Mouse (Mus musculus) erythroblast, embryonic 14.5 days (primary cell): Measurements from ENCODE around the gene Tab2. TPM values are rescaled to one million over a fixed set of nuclear protein-coding genes. Genes with fewer than 3 reads are reported as not detected.
A peak's percentile ranks its signal among the peaks of the same experiment; 100 is the strongest.

ENCODE experiments used
- H3K27me3 ChIP-seq: 2 replicates; pipeline ENCODE4 v1.6.1; 2012; ENCODE audit warnings: inconsistent platforms; ENCODE audit not compliant: control insufficient read depth
- H3K36me3 ChIP-seq: 2 replicates; pipeline ENCODE4 v1.6.1; 2012; ENCODE audit warnings: mild to moderate bottlenecking, inconsistent platforms; ENCODE audit not compliant: control insufficient read depth
- H3K4me1 ChIP-seq: 2 replicates; pipeline ENCODE4 v1.6.1; 2012; ENCODE audit warnings: inconsistent platforms; ENCODE audit not compliant: control insufficient read depth
- H3K4me3 ChIP-seq: replicated peaks from 2 replicates; pipeline ENCODE3; 2012; ENCODE audit warnings: moderate library complexity, mild to moderate bottlenecking, inconsistent platforms
- H3K9me3 ChIP-seq: 2 replicates; pipeline ENCODE4 v1.6.1; 2012; ENCODE audit warnings: low read length, inconsistent platforms, mixed read lengths; ENCODE audit not compliant: control insufficient read depth
- GATA1 ChIP-seq: IDR thresholded peaks from 2 replicates; pipeline ENCODE4 v1.6.1; 2012; ENCODE audit warnings: low read length, inconsistent platforms, mixed read lengths
- TAL1 ChIP-seq: IDR thresholded peaks from 3 replicates; pipeline ENCODE4 v1.6.1; 2012; ENCODE audit warnings: low read length, inconsistent platforms, mixed read lengths
- polyA plus RNA-seq: library from polyadenylated mRNA; stranded (reverse); fragments of >175 nt; gene quantifications from 2 replicates; pipeline ENCODE4 v1.2.3, GENCODE M21; 2012

Gene Tab2
- polyA plus RNA-seq, 1 experiment = 1.1 TPM

DNA sequence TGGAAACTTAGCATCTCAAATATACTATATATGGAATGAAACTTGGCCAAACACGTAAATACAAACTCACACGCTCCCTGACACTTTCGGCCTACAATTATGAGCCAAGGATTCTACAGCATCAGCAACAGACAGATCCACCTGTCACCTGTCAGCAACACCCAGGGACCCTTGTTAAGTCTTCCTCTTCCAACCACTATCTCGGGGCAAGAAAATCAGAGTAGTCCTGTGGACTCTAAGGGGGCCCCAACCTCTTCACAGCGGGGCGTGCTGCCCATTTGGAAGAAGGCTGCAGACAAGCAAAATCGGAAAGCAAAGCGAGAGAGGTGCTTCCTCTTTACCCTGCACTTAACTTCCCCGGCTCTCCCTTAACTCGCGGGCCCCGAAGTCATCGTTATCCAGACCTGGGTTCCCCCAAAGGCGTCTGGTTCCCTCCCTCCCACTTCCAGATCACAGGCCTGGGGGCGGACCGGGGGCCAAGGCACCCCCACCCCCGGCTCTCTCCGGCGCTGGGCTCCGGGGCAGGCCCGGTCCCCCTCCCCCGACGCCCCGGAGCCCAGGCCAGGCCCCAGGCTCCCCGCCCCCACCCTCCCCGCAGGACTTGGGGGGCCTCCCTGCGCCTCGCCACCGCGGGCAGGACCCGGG, 919 bp downstream of the Tab2 start:
- Histone ChIP-seq H3K36me3 (peaks cover 7% of the 10 kb centered on the region), H3K27me3 (no peaks in the 10 kb centered on the region), H3K4me1 (peaks cover 55% of the 10 kb centered on the region), H3K9me3 (no peaks in the 10 kb centered on the region), H3K4me3 (peak overlapping the region; percentile 92)
- no peak for TF ChIP-seq GATA1
- TF ChIP-seq TAL1 = no peak

DNA sequence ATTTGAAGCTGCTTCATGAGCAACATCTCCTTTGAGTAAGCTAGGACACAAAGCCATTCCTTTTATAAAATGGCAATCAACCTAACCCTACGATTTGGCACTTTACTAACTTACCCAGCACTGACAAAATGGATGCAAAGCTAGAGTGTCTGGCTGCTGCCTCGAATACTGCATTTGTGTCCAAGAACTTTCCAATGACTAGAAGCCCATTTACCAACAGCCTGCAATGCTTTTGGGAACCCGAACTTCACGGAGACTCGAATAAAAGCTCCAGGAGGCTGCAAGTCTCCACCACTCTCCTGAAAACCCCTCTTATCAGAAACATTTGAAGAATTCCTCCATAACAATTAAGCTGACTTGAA, 1.4 kb downstream of the Tab2 start:
- no peaks in the 10 kb centered on the region for H3K27me3 ChIP-seq
- H3K4me1 ChIP-seq = peaks cover 55% of the 10 kb centered on the region
- TF ChIP-seq TAL1 = no peak
- no peak for TF ChIP-seq GATA1
- H3K9me3 ChIP-seq = no peaks in the 10 kb centered on the region
- peaks cover 7% of the 10 kb centered on the region for H3K36me3 ChIP-seq
- H3K4me3 ChIP-seq = peak overlapping the region; percentile 92

DNA sequence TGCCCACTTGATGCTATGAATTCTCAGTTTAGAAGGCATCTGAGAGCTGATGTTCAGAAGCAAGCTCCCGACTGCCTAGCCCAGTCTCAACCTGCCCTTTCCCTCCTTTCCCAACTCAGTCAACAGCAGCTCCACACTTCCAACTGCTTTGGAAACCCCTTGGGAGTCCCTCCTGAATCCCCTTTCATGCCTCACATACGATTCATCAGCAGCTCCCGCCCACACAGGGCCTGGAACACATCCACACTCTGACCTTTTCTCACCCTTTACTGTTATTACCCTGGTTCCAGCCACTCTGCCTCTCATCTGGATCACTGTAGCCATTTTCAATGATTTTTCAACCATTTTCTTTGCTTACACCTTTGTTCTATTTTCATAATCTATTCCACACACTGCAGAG, 13.0 kb downstream of the Tab2 start:
- H3K4me1 ChIP-seq = peaks cover 4% of the 10 kb centered on the region
- no peak for TF ChIP-seq GATA1
- no peak for TF ChIP-seq TAL1
- no peaks in the 10 kb centered on the region for H3K9me3 ChIP-seq
- H3K36me3 ChIP-seq = peaks cover 17% of the 10 kb centered on the region
- H3K27me3 ChIP-seq = no peaks in the 10 kb centered on the region
- no peak overlapping the region for H3K4me3 ChIP-seq

DNA sequence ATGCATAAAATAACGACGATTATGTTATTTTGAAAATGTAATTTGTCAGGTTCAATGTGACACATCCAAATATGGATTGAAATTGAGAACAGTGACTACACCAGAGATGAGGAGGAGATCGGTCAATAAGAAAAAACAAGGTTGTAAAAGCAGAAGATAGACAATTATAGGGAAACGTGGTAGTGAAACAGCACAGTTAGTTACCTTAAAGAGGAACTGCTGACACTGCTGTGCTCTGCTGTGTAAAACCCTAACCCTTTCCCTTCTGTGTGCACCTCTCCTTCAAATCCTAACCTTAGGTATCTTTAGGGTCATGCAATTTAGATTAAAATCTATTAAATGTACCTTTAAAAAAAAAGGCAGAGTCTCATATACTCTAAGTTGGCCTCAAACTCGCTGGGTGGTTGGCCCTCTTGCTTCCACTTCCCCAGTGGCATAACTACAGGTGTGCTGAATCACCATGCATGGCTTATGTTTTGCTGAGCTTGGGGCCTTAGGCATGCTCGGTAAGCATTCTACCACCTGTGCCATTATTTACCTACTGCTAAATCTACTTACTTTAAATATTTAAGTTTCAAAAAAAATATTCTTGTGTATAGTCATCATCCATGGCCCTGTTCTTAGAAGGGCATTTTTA, 19.4 kb downstream of the Tab2 start:
- peaks cover 14% of the 10 kb centered on the region for H3K36me3 ChIP-seq
- peaks cover 5% of the 10 kb centered on the region; the same call in 1 of the 2 replicates for H3K4me1 ChIP-seq
- H3K9me3 ChIP-seq = no peaks in the 10 kb centered on the region
- no peak overlapping the region for H3K4me3 ChIP-seq
- TF ChIP-seq GATA1 = no peak
- no peaks in the 10 kb centered on the region for H3K27me3 ChIP-seq

DNA sequence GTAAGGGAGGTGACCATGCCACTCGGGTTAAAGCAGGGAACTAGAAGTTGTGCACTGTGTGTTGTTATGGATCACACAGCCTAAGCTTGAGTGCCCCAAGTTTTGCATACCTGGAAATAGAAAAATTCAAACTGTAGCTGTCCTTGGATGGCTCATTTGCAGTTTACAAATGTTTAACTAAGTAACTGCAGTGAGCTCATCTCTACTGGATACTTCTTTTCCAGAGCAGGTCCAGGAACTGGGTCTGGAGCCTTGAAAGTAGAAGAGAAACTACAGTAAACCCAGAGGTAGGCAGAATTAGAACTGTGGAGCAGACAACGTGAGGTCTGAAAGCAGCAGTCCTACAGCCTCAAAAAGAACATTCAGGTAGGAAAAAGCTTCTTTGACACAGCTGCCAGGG, 23.1 kb downstream of the Tab2 start:
- no peaks in the 10 kb centered on the region for H3K27me3 ChIP-seq
- H3K9me3 ChIP-seq = no peaks in the 10 kb centered on the region
- H3K4me1 ChIP-seq = peaks cover 5% of the 10 kb centered on the region; the same call in 1 of the 2 replicates
- no peak for TF ChIP-seq TAL1
- no peak for TF ChIP-seq GATA1
- H3K36me3 ChIP-seq = peaks cover 15% of the 10 kb centered on the region
- H3K4me3 ChIP-seq = no peak overlapping the region

DNA sequence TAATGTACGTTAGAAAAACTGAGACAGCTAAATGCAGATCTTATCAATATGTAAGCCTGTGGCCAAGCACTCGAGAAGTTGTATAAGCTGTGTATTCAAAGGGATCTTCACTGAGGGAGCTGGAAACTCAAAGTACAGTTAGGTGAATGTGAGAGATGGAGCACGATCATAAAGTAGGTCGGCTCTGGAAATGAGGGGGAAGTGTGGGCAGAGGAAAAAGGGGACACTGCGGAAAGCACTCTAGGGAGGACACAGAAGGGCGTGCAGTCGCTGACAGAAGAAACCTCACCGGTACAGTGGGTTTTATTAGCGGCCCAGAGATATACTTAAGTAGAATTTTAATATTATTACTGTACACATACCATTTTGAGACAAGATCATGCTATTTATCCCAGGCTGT, 27.0 kb downstream of the Tab2 start:
- H3K9me3 ChIP-seq = no peaks in the 10 kb centered on the region
- TF ChIP-seq GATA1 (no peak), TAL1 (no peak)
- peaks cover 24% of the 10 kb centered on the region for H3K36me3 ChIP-seq
- H3K27me3 ChIP-seq = no peaks in the 10 kb centered on the region
- no peak overlapping the region for H3K4me3 ChIP-seq
- no peaks in the 10 kb centered on the region; the same call in 1 of the 2 replicates for H3K4me1 ChIP-seq

DNA sequence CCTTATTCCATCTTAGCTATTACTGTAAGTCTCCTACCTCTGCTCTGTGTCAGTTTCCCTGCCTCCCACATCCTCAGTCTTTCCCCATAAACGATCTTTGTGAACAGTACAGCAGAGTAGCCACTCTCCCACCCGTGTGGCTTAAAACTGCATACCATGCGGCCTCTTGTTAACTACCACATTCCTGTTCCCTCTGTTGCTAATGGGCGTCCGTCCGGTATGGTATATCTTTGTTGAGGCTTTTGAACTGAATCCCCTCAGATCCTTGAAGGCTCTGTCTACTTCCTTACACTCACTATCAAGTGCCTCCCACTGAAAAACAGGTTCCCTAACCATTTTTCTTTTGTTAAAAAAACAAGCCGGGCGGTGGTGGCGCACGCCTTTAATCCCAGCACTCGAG, 30.5 kb downstream of the Tab2 start:
- Histone ChIP-seq H3K27me3 (no peaks in the 10 kb centered on the region), H3K4me1 (no peaks in the 10 kb centered on the region; the same call in 1 of the 2 replicates), H3K36me3 (peaks cover 37% of the 10 kb centered on the region), H3K9me3 (no peaks in the 10 kb centered on the region), H3K4me3 (no peak overlapping the region)
- no peak for TF ChIP-seq TAL1
- TF ChIP-seq GATA1 = no peak

DNA sequence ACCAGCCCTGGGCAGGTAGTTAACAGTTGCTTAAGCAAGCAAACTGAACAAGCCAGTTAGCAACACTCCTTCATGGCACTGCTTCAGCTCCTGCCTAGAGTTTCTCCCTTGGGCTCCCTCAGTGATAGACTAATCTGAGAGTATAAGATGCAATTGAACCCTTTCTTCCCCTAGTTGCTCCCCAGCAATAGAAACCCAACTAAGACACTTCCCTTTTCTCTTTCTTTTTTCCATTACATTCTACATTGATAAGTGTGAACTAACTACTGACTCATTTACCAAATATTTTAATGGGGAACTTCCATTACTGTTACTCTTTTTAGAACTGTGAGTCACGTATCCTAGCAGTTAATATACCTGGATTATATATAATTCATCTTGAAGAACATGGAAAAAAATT, 32.6 kb downstream of the Tab2 start:
- Histone ChIP-seq H3K27me3 (no peaks in the 10 kb centered on the region), H3K9me3 (no peaks in the 10 kb centered on the region), H3K36me3 (peaks cover 55% of the 10 kb centered on the region), H3K4me3 (no peak overlapping the region), H3K4me1 (no peaks in the 10 kb centered on the region)
- no peak for TF ChIP-seq GATA1
- no peak for TF ChIP-seq TAL1

DNA sequence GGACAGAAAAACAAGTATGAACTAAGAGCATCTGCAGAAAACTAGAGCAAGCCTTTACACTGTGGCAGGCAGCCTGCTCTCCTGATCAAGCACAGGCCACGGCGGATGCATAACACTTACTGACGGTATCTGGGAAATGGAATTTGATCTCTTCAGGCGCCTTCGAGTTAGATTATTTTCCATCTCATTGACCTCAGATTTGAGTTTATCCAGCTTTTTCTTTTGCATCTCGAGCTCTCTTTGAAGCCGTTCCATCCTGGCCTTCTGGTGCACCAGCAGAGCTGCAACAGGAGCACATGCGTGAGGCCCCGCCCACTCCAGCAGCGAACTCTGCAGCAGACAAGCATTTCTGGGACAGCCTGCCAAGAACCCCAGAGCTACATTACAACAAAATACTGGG, 44.8 kb downstream of the Tab2 start:
- Histone ChIP-seq H3K36me3 (peaks cover 76% of the 10 kb centered on the region), H3K4me3 (no peak overlapping the region), H3K4me1 (peaks cover under 1% of the 10 kb centered on the region; the same call in 1 of the 2 replicates), H3K27me3 (no peaks in the 10 kb centered on the region), H3K9me3 (no peaks in the 10 kb centered on the region)
- TF ChIP-seq TAL1 (no peak), GATA1 (no peak)
